Mouse (Mus musculus): ENCODE measurements around the gene Actr10. TPM values are rescaled to one million over a fixed set of nuclear protein-coding genes. Genes with fewer than 3 reads are reported as not detected.

Actr10 gene
- polyA plus RNA-seq (2012; rRNA removed): 88.2 and 95.6 TPM in 2 replicates

GRCm38 (mm10) chr12:70937571-70938384, at the start of gene Actr10:
TSS of gene Actr10 (plus strand) at chr12:70937857.
- DNase-seq (ENCODE audit: low spot score): peak; percentile 89

- no peak for DNase-seq (ENCODE audit: low spot score)
These were observed 47.3 kb upstream of the Actr10 start for GRCm38 (mm10) chr12:70890405-70890804.

- no peak for DNase-seq (ENCODE audit: low spot score)
These were observed 46.7 kb upstream of the Actr10 start for GRCm38 (mm10) chr12:70890874-70891470.

GRCm38 (mm10) chr12:70895275-70895674, 42.4 kb upstream of the Actr10 start:
- no peak for DNase-seq (ENCODE audit: low spot score)

- no peak for DNase-seq (ENCODE audit: low spot score)
These were observed 41.6 kb upstream of the Actr10 start for GRCm38 (mm10) chr12:70896068-70896467.

GRCm38 (mm10) chr12:70897434-70897833, 40.2 kb upstream of the Actr10 start:
- no peak for DNase-seq (ENCODE audit: low spot score)

GRCm38 (mm10) chr12:70898450-70898849, 39.2 kb upstream of the Actr10 start:
- no peak for DNase-seq (ENCODE audit: low spot score)

GRCm38 (mm10) chr12:70904471-70904870, 33.2 kb upstream of the Actr10 start:
- DNase-seq (ENCODE audit: low spot score): no peak

GRCm38 (mm10) chr12:70906867-70907266, 30.8 kb upstream of the Actr10 start:
- DNase-seq (ENCODE audit: low spot score): no peak

- DNase-seq (ENCODE audit: low spot score): no peak
These were observed 30.0 kb upstream of the Actr10 start for GRCm38 (mm10) chr12:70907651-70908050.

GRCm38 (mm10) chr12:70908076-70908475, 29.6 kb upstream of the Actr10 start:
- no peak for DNase-seq (ENCODE audit: low spot score)

- DNase-seq (ENCODE audit: low spot score): peak; percentile 65
These were observed 27.4 kb upstream of the Actr10 start for GRCm38 (mm10) chr12:70910241-70910720.

- peak; percentile 62 for DNase-seq (ENCODE audit: low spot score)
These were observed 26.6 kb upstream of the Actr10 start for GRCm38 (mm10) chr12:70911029-70911428.

GRCm38 (mm10) chr12:70911676-70912379, 25.8 kb upstream of the Actr10 start:
- no peak for DNase-seq (ENCODE audit: low spot score)

GRCm38 (mm10) chr12:70913429-70913828, 24.2 kb upstream of the Actr10 start:
- DNase-seq (ENCODE audit: low spot score): peak; percentile 71

- DNase-seq (ENCODE audit: low spot score): no peak
These were observed 23.3 kb upstream of the Actr10 start for GRCm38 (mm10) chr12:70914387-70914786.

- DNase-seq (ENCODE audit: low spot score): no peak
These were observed 7.9 kb upstream of the Actr10 start for GRCm38 (mm10) chr12:70929781-70930180.

- no peak for DNase-seq (ENCODE audit: low spot score)
These were observed 507 bp upstream of the Actr10 start for GRCm38 (mm10) chr12:70937150-70937549.

- no peak for DNase-seq (ENCODE audit: low spot score)
These were observed 3.1 kb downstream of the Actr10 start for GRCm38 (mm10) chr12:70940806-70941205.

- no peak for DNase-seq (ENCODE audit: low spot score)
These were observed 6.5 kb downstream of the Actr10 start for GRCm38 (mm10) chr12:70944181-70944580.

GRCm38 (mm10) chr12:70946585-70947256, 9.1 kb downstream of the Actr10 start:
- DNase-seq (ENCODE audit: low spot score): no peak

GRCm38 (mm10) chr12:70958640-70959039, 21.0 kb downstream of the Actr10 start:
- DNase-seq (ENCODE audit: low spot score): no peak
